Mouse (Mus musculus) c-Kit-positive CD71-negative TER-119-negative erythroid progenitor cells, embryonic 14.5 days (primary cell): ENCODE data around the gene Kif11.

ENCODE experiments used
- DNase-seq: peaks from one replicate; pipeline ENCODE4 v3.0.0-alpha.2; 2013; ENCODE audit warnings: low read depth

Gene Kif11

GRCm38 (mm10) chr19:37443631-37444140 is 67.5 kb downstream of the Kif11 start:
- DNase-seq: no peak

- DNase-seq: no peak
Measured at GRCm38 (mm10) chr19:37448212-37448611, 72.0 kb downstream of the Kif11 start.

- no peak for DNase-seq
Measured at GRCm38 (mm10) chr19:37449246-37449645, 73.0 kb downstream of the Kif11 start.

- DNase-seq: no peak
Measured at GRCm38 (mm10) chr19:37455528-37455927, 79.3 kb downstream of the Kif11 start.

- no peak for DNase-seq
Measured at GRCm38 (mm10) chr19:37455961-37456360, 79.8 kb downstream of the Kif11 start.

GRCm38 (mm10) chr19:37458013-37458412 is 81.8 kb downstream of the Kif11 start:
- DNase-seq: no peak

- DNase-seq: no peak
Measured at GRCm38 (mm10) chr19:37466403-37466802, 90.2 kb downstream of the Kif11 start.

- DNase-seq: no peak
Measured at GRCm38 (mm10) chr19:37466978-37467377, 90.8 kb downstream of the Kif11 start.

- no peak for DNase-seq
Measured at GRCm38 (mm10) chr19:37468841-37469566, 92.8 kb downstream of the Kif11 start.
